24 mouse cellular contexts compared by ENCODE assay signal in the genomic region with DNA sequence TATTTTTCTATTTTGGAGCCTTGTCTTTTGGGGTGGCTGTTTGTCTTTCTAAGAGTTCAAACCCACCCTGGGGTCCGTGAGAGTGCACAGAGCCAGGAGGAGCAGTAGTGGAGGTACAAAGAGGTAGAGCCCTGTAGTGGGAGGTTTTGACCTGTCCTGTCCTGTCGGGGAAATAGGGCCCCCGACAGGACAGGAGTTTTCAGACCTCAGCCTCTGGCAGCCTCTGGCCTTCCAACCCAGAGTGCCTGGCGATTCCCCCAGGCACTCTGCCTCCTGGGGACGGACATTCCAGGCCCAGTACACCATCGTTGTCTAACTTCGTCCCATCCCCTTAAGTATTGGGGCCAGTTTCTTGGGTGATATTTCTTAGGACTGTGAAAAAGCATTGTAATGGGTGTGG. TPM values are rescaled to one million over a fixed set of nuclear protein-coding genes. Genes with fewer than 3 reads are reported as not detected.
A peak's percentile ranks its signal among the peaks of the same experiment; 100 is the strongest.
DNase-seq lines count a peak whose midpoint lies in the region; ATAC-seq and TF ChIP-seq lines count a peak whose summit lies in the region.
"Had no signal": no experiment of that assay in that cellular context is flagged by ENCODE, and none has a peak within 500 bp of the region (broad histone marks: within the 10 kb centered on the region; RNA-seq: fewer than 3 reads in every experiment).

No protein-coding gene starts in this region.

- peak; percentile 32 for DNase-seq in hindbrain, embryonic 11.5 days (ENCODE audit: low spot score)
- DNase-seq in kidney, postnatal 0 days (ENCODE audit: low spot score): no peak
- no peak for DNase-seq in kidney, adult 18-20 months
- no peak for DNase-seq in embryonic facial prominence, embryonic 11.5 days (ENCODE audit: low spot score)
- no peak for DNase-seq in urinary bladder, postnatal 4 days (ENCODE audit: low spot score in 2 of 2)
- DNase-seq: adrenal gland, postnatal 36 days; B cell, adult 2 months; cerebellum, adult 11 months; cerebellum, postnatal 10 days; kidney, adult 9 months; left cerebral cortex, postnatal 4 days; lung, embryonic 14.5 days; retina, postnatal 1 day had no signal

- peaks cover 97% of the 10 kb centered on the region for H3K27me3 ChIP-seq in hindbrain, embryonic 11.5 days (ENCODE audit: control insufficient read depth, insufficient read depth, low read length)
- peaks cover 79% of the 10 kb centered on the region for H3K27me3 ChIP-seq in hindbrain, embryonic 16.5 days (replicated peaks; ENCODE audit: control insufficient read depth, insufficient read depth, low read length)
- peaks cover 8% of the 10 kb centered on the region for H3K27me3 ChIP-seq in kidney, postnatal 0 days (ENCODE audit: insufficient read depth, low read length)
- H3K27me3 ChIP-seq in embryonic facial prominence, embryonic 11.5 days (ENCODE audit: control insufficient read depth, insufficient read depth, low read length): peaks cover 76% of the 10 kb centered on the region
- H3K27me3 ChIP-seq: Patski had no signal

- no peak for TF ChIP-seq POLR2A in embryonic fibroblast, embryonic 13.5 days (IDR thresholded peaks at IDR 0.05; ENCODE audit: low read depth, low read length)

- H3K9ac ChIP-seq in hindbrain, embryonic 11.5 days (ENCODE audit: low read depth, low read length): no peak overlapping the region
- H3K9ac ChIP-seq in hindbrain, embryonic 16.5 days (ENCODE audit: low read depth, low read length): no peak overlapping the region
- H3K9ac ChIP-seq in kidney, postnatal 0 days (ENCODE audit: low read depth, low read length): peak overlapping the region; percentile 42
- H3K9ac ChIP-seq in embryonic facial prominence, embryonic 11.5 days (replicated peaks; ENCODE audit: low read length): no peak overlapping the region
- H3K9ac ChIP-seq: embryonic facial prominence, embryonic 13.5 days; limb, embryonic 15.5 days; liver, embryonic 14.5 days; lung, embryonic 14.5 days had no signal

- ATAC-seq in hindbrain, embryonic 11.5 days (ENCODE audit: low FRiP score): no peak
- ATAC-seq in hindbrain, embryonic 16.5 days: no peak
- ATAC-seq in kidney, postnatal 0 days (replicated peaks; ENCODE audit: low FRiP score, low read depth): no peak
- no peak for ATAC-seq in embryonic facial prominence, embryonic 11.5 days (replicated peaks; ENCODE audit: insufficient number of reproducible peaks, low FRiP score, low TSS enrichment, low read depth)
- ATAC-seq: forebrain, embryonic 14.5 days; Patski had no signal

- no peaks in the 10 kb centered on the region for H3K9me3 ChIP-seq in hindbrain, embryonic 11.5 days (ENCODE audit: control insufficient read depth, low read length)
- H3K9me3 ChIP-seq in hindbrain, embryonic 16.5 days (ENCODE audit: control insufficient read depth, low read length): no peaks in the 10 kb centered on the region
- no peaks in the 10 kb centered on the region for H3K9me3 ChIP-seq in kidney, postnatal 0 days (replicated peaks; ENCODE audit: low read length)
- H3K9me3 ChIP-seq in embryonic facial prominence, embryonic 11.5 days (replicated peaks; ENCODE audit: control insufficient read depth, low read length): no peaks in the 10 kb centered on the region
- H3K9me3 ChIP-seq: embryonic facial prominence, embryonic 13.5 days; limb, embryonic 15.5 days had no signal

- TF ChIP-seq CTCF in kidney, postnatal 0 days (IDR thresholded peaks at IDR 0.05; ENCODE audit: low read depth): no peak
- TF ChIP-seq CTCF in embryonic fibroblast, embryonic 13.5 days (IDR thresholded peaks at IDR 0.05; ENCODE audit: borderline replicate concordance, insufficient read depth, low read length): no peak

- no peak overlapping the region for H3K27ac ChIP-seq in hindbrain, embryonic 11.5 days (ENCODE audit: low read depth, low read length)
- H3K27ac ChIP-seq in hindbrain, embryonic 16.5 days (ENCODE audit: low read depth, low read length): no peak overlapping the region
- no peak overlapping the region for H3K27ac ChIP-seq in kidney, postnatal 0 days
- H3K27ac ChIP-seq in embryonic facial prominence, embryonic 11.5 days (replicated peaks; ENCODE audit: low read depth, low read length): no peak overlapping the region
- H3K27ac ChIP-seq in embryonic fibroblast, embryonic 13.5 days (ENCODE audit: insufficient read depth, low read length): peak overlapping the region; percentile 16; the same call in 1 of the 2 replicates
- H3K27ac ChIP-seq: embryonic facial prominence, embryonic 13.5 days; limb, embryonic 15.5 days; liver, embryonic 14.5 days had no signal

- 7% methylated on average over 7 of the region's 7 CpGs for WGBS in hindbrain, embryonic 11.5 days
- 7% methylated on average over 7 of the region's 7 CpGs for WGBS in hindbrain, embryonic 16.5 days
- 36% methylated on average over 7 of the region's 7 CpGs for WGBS in kidney, postnatal 0 days
- 10% methylated on average over 7 of the region's 7 CpGs for WGBS in embryonic facial prominence, embryonic 11.5 days

- no peak overlapping the region for H3K4me3 ChIP-seq in hindbrain, embryonic 11.5 days (ENCODE audit: low read depth, low read length)
- no peak overlapping the region for H3K4me3 ChIP-seq in hindbrain, embryonic 16.5 days (ENCODE audit: low read length)
- H3K4me3 ChIP-seq in kidney, postnatal 0 days (replicated peaks; ENCODE audit: low read depth, low read length): 0 out of 2 replicates have a peak overlapping the region, but pooled peaks have one; percentile 86
- H3K4me3 ChIP-seq in embryonic facial prominence, embryonic 11.5 days (ENCODE audit: low read depth, low read length): no peak overlapping the region
- H3K4me3 ChIP-seq in embryonic fibroblast, embryonic 13.5 days (ENCODE audit: insufficient read depth, low read length): no peak overlapping the region
- H3K4me3 ChIP-seq: embryonic facial prominence, embryonic 13.5 days; limb, embryonic 15.5 days; megakaryocyte, embryonic 14.5 days had no signal

- H3K4me1 ChIP-seq in hindbrain, embryonic 11.5 days (replicated peaks; ENCODE audit: control insufficient read depth, insufficient read depth, low read length): peaks cover 7% of the 10 kb centered on the region
- peaks cover 7% of the 10 kb centered on the region for H3K4me1 ChIP-seq in hindbrain, embryonic 16.5 days (ENCODE audit: control insufficient read depth, insufficient read depth, low read depth, low read length)
- H3K4me1 ChIP-seq in kidney, postnatal 0 days (replicated peaks; ENCODE audit: insufficient read depth, low read length): peaks cover 20% of the 10 kb centered on the region
- H3K4me1 ChIP-seq in embryonic facial prominence, embryonic 11.5 days (ENCODE audit: control insufficient read depth, insufficient read depth, low read length): peaks cover 11% of the 10 kb centered on the region
- H3K4me1 ChIP-seq in embryonic fibroblast, embryonic 13.5 days (ENCODE audit: control insufficient read depth, insufficient read depth, low read length): peaks cover 3% of the 10 kb centered on the region

- H3K36me3 ChIP-seq in hindbrain, embryonic 11.5 days (ENCODE audit: control insufficient read depth, insufficient read depth, low read length): no peaks in the 10 kb centered on the region
- no peaks in the 10 kb centered on the region for H3K36me3 ChIP-seq in hindbrain, embryonic 16.5 days (ENCODE audit: control insufficient read depth, insufficient read depth, low read length)
- H3K36me3 ChIP-seq in kidney, postnatal 0 days (ENCODE audit: insufficient read depth, low read length): peaks cover 15% of the 10 kb centered on the region
- no peaks in the 10 kb centered on the region for H3K36me3 ChIP-seq in embryonic facial prominence, embryonic 11.5 days (replicated peaks; ENCODE audit: control insufficient read depth, insufficient read depth, low read depth, low read length)
- H3K36me3 ChIP-seq: embryonic facial prominence, embryonic 13.5 days; G1E; limb, embryonic 15.5 days had no signal

- H3K4me2 ChIP-seq in hindbrain, embryonic 11.5 days (replicated peaks; ENCODE audit: low read depth, low read length): no peak overlapping the region
- no peak overlapping the region for H3K4me2 ChIP-seq in hindbrain, embryonic 16.5 days (ENCODE audit: low read length)
- H3K4me2 ChIP-seq in kidney, postnatal 0 days (ENCODE audit: low read length): peak overlapping the region; percentile 71
- peak overlapping the region; percentile 21; the same call in 1 of the 2 replicates for H3K4me2 ChIP-seq in embryonic facial prominence, embryonic 11.5 days (ENCODE audit: low read depth, low read length)
- H3K4me2 ChIP-seq: embryonic facial prominence, embryonic 13.5 days; limb, embryonic 15.5 days; lung, embryonic 14.5 days had no signal

RNA-seq across cellular contexts. Expression of gene Foxl1, which starts 5.4 kb away (rescaled TPM):
- polyA plus RNA-seq in hindbrain, embryonic 11.5 days (2014; fragmentation: Nextera tagmentation; extraction: Ambion mirVana): 0.73 and 1.9 TPM in 2 replicates
- polyA plus RNA-seq in hindbrain, embryonic 16.5 days (2015; fragmentation: Nextera tagmentation; extraction: Ambion mirVana): 0.09 and 0.16 TPM in 2 replicates
- 6.4 and 8.3 TPM in 2 replicates for polyA plus RNA-seq in kidney, postnatal 0 days (2015; fragmentation: Nextera tagmentation; extraction: Ambion mirVana)
- 4.4 and 4.7 TPM in 2 replicates for polyA plus RNA-seq in embryonic facial prominence, embryonic 11.5 days (2014; fragmentation: Nextera tagmentation; extraction: Ambion mirVana)
- polyA plus RNA-seq in embryonic fibroblast, embryonic 13.5 days (2011; ENCODE audit: insufficient read length, low read depth, missing spikeins): 1.1 and 2.0 TPM in 2 replicates
- polyA plus RNA-seq: G1E; spleen, adult 2 months; testis, adult 2 months had no signal

RNA-seq across cellular contexts. Expression of gene Foxc2, which starts 6.4 kb away (rescaled TPM):
- 6.8 and 8.0 TPM in 2 replicates for polyA plus RNA-seq in hindbrain, embryonic 11.5 days (2014; fragmentation: Nextera tagmentation; extraction: Ambion mirVana)
- polyA plus RNA-seq in hindbrain, embryonic 16.5 days (2015; fragmentation: Nextera tagmentation; extraction: Ambion mirVana): 1.9 and 2.8 TPM in 2 replicates
- polyA plus RNA-seq in kidney, postnatal 0 days (2015; fragmentation: Nextera tagmentation; extraction: Ambion mirVana): 33.0 and 42.5 TPM in 2 replicates
- polyA plus RNA-seq in embryonic facial prominence, embryonic 11.5 days (2014; fragmentation: Nextera tagmentation; extraction: Ambion mirVana): 15.1 and 15.7 TPM in 2 replicates
- polyA plus RNA-seq in embryonic fibroblast, embryonic 13.5 days (2011; ENCODE audit: insufficient read length, low read depth, missing spikeins): 14.6 and 18.1 TPM in 2 replicates

RNA-seq across cellular contexts. Expression of gene Mthfsd, which starts 14.2 kb away (rescaled TPM):
- polyA plus RNA-seq in hindbrain, embryonic 11.5 days (2014; fragmentation: Nextera tagmentation; extraction: Ambion mirVana): 53.5 and 56.1 TPM in 2 replicates
- polyA plus RNA-seq in hindbrain, embryonic 16.5 days (2015; fragmentation: Nextera tagmentation; extraction: Ambion mirVana): 45.2 and 46.3 TPM in 2 replicates
- 56.0 and 60.3 TPM in 2 replicates for polyA plus RNA-seq in kidney, postnatal 0 days (2015; fragmentation: Nextera tagmentation; extraction: Ambion mirVana)
- polyA plus RNA-seq in embryonic facial prominence, embryonic 11.5 days (2014; fragmentation: Nextera tagmentation; extraction: Ambion mirVana): 50.0 and 52.5 TPM in 2 replicates
- 58.3 and 63.3 TPM in 2 replicates for polyA plus RNA-seq in embryonic fibroblast, embryonic 13.5 days (2011; ENCODE audit: insufficient read length, low read depth, missing spikeins)

RNA-seq across cellular contexts. Expression of gene Foxf1, which starts 38.2 kb away (rescaled TPM):
- polyA plus RNA-seq in hindbrain, embryonic 11.5 days (2014; fragmentation: Nextera tagmentation; extraction: Ambion mirVana): 2.1 and 2.3 TPM in 2 replicates
- polyA plus RNA-seq in hindbrain, embryonic 16.5 days (2015; fragmentation: Nextera tagmentation; extraction: Ambion mirVana): 1.1 and 1.3 TPM in 2 replicates
- 0.37 and 1.1 TPM in 2 replicates for polyA plus RNA-seq in kidney, postnatal 0 days (2015; fragmentation: Nextera tagmentation; extraction: Ambion mirVana)
- polyA plus RNA-seq in embryonic facial prominence, embryonic 11.5 days (2014; fragmentation: Nextera tagmentation; extraction: Ambion mirVana): 19.6 and 24.5 TPM in 2 replicates
- polyA plus RNA-seq in embryonic fibroblast, embryonic 13.5 days (2011; ENCODE audit: insufficient read length, low read depth, missing spikeins): 6.9 TPM in 2 replicates
- polyA plus RNA-seq: G1E had no signal

Comparison
In these comparisons a context has a peak if more than half of its experiments do, and no peak if none do; other contexts are left out.
1. H3K4me2 ChIP-seq: peak in kidney, postnatal 0 days (single experiment) and embryonic facial prominence, embryonic 11.5 days (single experiment); none in hindbrain, embryonic 11.5 days (single experiment) and hindbrain, embryonic 16.5 days (single experiment).